Mouse (Mus musculus) NIH3T3 (cell line): ENCODE measurements at regions not wholly inside any gene's neighbourhood (a gene's known extent, or its start where the extent isn't known, plus 50 kb on each side); places are given as distances from the start of the nearest gene placed in this dataset.

Source experiments
- DNase-seq: peaks from one replicate; pipeline ENCODE4 v3.0.0-alpha.2; 2012; ENCODE audit warnings: low read depth

DNA sequence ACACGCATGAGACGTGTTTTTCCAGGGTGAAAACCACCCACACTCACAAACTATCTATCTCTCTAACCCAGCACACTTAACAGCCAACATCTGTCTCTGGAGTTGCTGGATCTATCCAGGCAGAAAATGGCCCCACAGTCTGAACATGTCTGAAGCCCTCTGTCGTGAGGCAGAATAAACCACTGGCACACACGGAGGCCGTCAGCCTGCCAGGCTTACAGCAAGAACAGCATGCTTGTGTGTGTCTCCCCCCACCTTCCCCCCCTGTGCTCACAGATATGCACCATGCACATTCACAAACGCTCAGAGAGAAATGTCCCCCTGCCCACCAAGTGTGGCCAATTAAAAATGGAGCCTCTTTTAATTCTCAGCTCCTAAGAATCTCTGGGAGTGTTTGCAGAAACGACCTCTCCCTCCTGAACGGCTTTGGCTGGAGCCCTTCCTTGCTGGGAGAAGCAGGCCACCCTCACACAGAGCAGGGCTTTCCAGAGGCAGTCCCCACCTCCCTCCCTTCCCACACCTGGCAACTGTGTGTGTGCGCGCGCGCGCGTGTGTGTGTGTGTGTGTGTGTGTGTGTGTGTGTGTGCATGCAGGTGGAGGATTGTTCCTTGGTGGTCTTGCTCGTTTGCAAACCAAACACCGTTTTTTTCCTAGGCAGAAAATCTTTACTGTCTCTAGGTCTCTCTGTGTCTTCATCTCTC, 88.7 kb downstream of the Edn3 start:
- no peak for DNase-seq

DNA sequence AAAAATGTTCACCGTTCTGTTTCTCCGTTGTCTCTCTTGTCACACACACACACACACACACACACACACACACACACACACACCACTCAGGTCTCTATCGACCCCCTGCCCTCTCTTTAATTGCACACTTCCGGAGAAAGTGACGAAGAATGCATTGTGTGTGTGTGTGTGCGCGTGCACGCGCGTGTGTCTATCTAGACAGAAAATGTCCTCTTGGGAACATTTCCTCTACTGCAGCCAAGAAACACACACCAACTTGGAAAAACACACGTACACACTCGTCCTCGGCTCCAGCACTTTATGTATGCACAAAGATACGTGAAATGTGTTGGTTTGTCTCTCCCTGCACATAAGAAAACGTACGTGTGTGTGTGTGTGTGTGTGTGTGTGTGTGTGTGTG, 90.4 kb downstream of the Edn3 start:
- DNase-seq, result no peak

DNA sequence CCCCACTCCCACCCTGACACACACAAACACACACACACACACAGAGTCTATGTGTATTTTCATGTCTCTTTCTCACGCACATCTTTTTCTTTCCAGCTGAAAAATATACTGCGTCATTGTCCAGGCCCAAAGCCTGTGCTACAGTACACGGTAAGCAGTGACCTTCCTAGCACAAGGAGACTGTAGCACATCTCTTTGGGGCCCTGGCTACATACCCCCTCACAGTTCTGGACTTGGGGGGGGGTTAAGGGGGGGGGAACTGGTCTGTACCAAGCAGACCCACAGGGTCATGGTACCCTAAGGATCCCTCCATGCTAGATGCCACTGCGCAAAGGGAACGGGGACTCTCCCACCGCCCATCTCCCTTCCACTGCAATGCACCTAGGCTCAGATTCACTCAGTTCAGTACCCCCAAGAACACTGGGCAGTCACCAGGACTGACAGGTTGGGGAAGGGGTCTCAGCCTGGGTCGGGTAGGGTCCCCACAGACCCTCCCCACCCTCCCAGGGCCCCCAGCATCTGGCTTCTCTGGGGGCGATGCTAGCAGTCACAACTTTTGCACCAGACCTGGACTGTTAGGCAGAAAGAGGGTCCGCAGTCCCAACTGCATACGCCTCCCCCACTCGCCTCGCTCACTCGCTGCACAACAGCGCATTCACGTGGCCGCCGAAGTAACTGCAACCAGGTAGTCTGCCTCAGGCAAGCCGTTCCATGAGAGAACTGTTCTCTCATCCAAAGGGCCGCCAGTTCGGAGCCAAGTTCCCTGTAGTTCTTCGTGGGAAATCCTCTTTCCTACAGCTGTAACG, 91.3 kb downstream of the Edn3 start:
- peak; percentile 29 for DNase-seq

DNA sequence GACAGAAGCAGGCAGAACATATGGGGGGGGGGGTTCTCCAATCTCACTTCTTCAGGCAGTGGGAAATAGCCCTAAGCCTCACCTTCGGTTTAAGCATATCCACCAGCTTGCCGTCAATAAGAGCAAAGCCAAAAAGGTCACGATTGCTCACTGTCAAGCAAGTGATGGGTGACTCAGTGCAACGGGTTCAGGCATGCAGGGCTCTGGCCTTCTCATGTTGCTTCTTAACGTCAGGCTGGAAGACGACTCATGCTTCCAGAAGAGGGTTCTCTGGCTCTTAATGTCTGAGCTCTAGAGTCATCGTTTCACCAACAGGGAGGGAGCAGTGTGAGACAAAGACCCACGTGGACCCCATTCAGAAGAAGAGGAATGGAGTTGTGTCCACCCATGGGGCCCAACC, 93.4 kb downstream of the Edn3 start:
- no peak for DNase-seq

DNA sequence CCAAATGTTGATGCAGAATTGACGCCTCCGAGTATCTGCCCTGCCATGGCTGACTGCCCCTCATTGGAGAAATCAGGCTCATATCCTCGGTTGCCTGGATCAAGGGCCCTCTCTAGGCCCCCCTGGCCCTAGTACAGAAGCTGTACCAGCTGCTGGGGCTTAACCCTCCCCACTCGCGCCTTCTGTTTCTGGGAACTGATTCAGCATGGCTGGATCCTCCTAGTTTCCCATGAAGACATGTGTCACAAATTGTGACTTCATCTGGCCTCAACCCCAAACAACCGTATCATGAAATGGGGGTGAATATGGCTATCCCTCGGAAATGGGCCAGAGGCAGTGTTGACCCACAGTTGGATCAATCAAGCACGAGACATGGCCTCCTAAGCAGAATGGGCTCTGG, 95.1 kb downstream of the Edn3 start:
- no peak for DNase-seq

DNA sequence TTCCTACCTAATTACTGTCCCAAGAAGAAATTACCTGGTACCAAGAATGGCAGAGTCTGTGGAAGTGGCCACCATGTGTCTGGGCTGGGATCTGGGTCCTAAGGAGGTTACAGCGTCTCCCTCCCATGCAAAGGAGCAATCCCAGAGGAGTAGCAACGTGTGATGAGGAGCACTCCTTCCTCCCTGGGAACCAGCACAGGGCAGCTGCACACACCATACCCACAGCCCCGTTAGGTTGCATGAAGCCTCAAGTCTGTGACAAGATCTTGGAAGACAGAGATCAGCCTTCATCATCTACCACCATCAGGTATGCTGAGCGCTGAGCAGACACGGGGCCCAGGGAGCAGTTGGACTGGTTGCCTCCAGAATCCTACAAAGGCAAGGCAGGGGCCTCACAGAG, 95.7 kb downstream of the Edn3 start:
- DNase-seq, result no peak

DNA sequence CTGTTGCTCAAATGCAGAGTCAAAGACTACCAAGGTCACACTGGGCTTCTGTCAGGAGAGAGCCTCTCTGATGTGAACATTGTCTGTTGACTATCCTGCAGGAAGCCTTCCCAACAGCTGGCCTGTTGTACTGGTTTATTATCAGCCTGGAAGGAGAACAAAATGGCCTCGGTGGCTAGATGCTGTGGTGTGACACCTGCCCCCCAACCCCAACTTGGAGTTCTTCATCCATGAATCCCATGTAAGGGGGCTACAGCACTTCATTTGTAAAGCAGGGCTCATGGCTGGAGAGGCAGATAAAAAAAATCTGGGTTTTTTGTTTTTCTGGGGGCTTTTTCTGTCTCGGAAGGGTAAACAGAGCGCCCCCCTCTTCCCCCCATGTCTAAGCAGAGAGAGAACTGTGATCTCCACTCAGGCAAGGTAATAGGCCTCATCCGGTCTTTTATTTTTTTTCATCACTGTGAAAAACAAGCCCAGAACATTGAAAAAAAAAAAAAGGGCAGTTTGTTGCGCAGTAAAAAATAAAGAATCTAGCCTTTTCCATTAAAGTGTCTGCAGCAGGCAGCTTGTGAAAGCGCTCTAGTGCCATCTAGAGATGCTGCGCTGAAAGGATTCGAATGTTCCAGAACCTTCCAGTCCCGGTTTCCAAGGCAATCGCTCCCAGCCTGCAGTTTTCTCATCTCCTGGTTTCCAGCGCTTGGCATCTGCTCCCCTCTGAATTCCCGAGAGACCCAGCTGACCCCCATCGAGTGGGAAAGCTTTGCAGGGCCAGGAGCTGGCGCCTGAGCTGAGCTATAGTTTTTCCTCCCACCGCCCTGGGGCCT, 97.8 kb downstream of the Edn3 start:
- peak; percentile 75 for DNase-seq

DNA sequence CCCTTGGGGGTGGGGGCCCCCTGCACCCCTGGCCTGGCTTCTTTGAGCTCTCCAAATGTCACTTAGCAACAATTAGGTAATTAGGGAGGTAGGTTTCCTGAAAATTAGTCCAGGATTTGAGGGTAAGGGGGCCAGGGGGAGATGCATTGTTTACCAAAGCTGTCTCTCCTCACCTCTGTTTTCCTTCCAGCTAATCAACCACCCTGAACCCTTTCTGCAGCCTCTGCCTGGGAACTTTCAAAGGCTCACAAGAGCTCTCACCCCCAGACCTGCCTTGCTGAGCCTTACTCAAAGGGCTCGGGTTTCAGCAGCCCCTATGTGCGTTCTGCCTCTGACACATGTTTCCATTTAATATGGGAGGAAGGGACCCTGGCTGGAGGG, 98.4 kb downstream of the Edn3 start:
- no peak for DNase-seq

DNA sequence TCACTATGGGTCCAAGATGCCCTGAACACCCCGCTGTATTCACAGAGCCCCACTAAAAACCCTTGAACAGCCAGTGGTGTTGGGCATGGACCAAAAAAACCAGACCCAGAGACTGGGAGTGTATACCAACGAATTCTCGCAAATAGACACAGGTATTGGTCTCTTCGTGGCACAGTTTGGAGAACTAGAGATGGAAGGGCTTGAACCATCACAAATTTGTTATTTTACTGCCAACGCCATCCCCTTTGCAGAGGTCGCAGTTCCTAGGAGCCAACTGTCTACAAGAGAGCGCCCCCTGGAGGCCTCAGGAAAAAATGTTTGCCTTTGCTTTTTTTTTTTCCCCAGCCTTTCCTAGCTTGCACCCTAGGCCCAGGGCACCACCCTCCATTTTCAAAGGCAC, 99.1 kb downstream of the Edn3 start:
- DNase-seq, result peak; percentile 24

DNA sequence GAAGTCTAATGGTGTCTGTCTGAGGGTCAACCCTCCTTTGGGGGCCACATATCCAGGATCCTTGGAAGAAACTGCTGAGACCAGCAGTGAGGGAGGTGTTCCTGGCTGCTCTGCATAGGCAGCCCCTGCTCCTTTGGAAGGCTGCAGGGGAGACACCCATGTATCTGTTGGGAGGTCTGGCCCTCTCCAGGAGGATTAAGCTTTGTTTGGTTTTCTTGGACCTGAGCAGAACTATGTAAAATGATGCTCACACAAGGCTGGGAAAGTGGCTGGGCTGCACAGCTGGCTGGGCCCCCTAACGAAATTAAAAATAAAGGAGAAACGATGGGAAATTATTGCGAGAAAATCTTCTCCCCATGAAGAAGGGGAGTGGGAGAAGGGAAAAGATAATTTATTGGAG, 104.2 kb downstream of the Edn3 start:
- no peak for DNase-seq

DNA sequence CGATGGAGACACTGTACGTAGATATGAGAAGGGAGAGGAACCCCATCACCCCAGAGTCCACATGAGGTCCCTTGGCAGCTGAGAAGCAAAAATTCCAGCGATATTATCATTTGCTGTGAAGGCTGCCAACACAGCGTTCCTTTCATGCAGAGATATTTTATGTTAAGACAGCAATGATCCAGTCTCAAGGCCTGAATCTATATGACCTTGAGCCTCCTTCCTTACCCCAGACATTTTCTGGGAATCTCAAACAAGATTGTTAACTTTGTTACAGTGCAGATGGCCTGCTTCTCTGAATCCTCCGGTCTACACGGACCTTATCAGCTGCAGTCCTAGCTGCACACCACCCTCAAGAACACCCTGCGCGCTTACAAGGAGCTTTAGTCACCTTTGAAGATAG, 106.1 kb downstream of the Edn3 start:
- no peak for DNase-seq

DNA sequence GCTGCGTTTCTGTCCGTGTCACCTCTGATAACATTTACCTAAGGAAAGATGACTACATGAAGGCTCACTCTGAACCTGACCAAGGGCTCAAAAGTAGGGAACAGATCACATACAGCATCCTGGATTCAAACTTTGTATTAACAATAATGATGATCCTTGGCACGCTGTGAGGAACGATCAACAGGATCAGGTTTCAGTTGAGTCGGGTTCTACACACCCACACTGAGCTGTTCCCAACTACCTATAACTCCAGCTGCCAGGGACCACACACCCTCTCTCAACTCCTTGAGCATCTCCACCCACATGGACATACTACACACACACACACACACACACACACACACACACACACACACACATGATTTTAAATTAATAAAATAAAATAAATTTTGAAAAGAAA, 107.0 kb downstream of the Edn3 start:
- no peak for DNase-seq

DNA sequence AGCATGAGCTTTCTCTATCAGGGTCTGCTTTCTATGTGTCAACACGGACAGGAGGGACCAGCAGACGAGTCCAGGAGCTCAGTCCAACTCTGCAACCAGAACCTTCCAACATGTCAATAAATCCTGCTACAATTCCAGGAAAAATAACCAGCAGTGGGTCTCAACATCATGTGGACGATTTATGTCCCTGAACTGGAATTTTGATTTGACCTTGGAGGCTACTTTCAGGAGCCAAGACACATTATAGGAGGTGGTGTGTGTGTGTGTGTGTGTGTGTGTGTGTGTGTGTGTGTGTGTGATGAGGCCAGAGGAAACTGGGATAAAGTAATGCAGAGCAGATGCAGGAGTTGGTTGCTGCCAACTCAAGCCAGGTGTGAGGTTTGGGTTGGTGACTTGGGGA, 107.8 kb downstream of the Edn3 start:
- no peak for DNase-seq

DNA sequence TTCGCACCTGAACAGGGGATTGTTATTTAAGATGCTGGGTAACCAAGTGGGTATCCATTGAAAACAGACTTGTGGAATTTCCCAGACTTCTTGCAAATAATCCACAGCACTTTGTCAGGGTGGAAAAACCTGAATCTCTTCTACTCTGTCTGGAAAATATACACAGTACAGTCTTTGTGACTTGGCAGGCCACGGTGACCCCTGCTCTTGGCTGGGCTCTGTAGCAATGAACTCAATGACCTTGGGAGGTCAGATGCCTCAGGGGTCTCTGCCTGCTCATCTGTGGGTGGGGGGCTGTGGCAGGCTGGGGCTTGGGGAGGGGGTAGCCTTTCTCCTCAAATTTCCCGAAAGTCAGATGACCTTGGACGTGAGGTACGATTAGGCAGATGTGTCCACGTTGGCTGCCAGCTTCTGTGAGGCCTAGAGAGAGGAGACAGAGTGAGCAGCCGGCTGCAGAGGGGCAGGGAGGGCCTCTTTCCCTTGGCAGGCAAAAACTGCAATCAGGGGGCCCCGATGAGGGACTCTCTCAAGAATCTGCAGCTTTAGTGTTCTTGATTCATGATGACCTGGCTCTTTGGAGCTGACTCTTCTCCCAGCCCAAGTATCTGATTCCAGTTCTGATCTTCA, 108.4 kb downstream of the Edn3 start:
- DNase-seq, result no peak

DNA sequence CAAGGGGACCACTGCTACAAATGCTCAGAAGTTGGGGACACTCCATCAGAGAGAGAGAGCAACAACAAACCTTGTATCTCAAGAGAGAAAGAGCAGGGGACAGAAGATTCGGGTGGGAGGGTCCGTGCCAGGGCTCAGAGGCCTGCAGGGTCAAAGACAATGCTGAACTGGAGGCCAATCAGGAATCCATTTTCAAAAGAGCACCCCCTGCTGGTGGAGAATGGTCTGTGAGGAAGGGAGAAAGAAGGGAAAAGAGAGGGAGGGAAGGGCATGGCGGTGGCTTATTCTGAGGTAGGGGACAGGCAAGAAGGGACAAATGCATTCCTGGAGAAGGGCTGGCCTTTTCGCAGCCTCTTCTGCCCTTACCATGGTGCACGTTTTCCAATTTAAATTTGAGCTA, 109.9 kb downstream of the Edn3 start:
- DNase-seq, result no peak

DNA sequence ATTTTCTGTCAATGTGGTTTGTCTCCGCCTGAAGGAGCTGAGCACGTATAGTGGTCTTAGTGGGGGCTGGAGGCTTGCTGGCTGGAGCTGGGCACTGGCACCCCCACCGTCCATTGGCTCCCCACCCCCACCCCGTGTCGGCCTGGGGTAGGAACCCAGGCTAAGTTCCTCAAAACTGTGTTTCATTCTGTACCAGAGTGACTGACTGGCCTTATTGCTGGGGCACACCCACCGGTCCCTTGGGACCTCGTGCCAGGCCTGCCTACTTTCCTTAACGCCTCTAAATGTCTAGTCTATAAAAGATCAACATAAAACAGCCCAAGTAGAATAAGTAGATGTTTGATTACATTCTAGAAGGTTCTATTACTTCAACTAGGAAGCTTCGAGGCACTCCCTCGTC, 110.8 kb downstream of the Edn3 start:
- no peak for DNase-seq

DNA sequence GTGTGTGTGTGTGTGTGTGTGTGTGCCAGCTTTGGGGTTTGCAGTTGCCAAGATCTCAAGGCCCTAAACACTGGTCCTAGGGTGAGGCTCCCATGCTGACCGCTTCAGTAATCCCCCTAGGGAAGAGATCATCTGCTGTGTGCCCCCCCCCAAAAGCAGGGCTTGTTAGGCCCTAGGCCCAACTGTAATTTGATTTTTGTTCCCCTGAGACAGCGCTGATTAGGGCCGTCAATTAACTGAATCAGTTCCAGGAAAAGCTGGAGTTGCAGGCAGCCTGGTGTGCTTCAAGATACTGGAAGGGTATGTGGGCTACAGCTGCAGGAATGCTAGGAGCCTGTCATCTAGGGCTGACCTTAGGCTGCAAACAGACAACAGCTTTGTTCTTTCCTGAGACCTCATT, 111.4 kb downstream of the Edn3 start:
- DNase-seq, result no peak

DNA sequence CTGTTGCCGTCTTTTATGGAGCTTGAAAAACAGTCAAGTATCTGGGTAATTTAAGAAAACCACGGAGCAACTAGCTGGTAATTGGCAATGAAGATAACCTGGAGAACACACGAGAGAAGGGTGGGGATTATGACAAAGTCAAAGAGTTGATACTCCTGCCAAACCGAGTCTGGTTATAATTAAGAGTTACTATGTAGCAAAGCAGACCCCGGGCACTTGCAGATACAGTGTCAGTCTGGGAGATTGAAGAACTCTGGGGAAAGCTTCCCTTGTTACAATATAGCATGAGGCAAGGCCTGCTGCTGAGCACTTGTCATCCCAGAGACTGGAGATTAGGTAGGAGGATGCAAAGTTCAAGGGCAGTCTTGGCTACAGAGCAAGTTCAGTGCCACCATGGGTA, 116.5 kb downstream of the Edn3 start:
- DNase-seq, result no peak

DNA sequence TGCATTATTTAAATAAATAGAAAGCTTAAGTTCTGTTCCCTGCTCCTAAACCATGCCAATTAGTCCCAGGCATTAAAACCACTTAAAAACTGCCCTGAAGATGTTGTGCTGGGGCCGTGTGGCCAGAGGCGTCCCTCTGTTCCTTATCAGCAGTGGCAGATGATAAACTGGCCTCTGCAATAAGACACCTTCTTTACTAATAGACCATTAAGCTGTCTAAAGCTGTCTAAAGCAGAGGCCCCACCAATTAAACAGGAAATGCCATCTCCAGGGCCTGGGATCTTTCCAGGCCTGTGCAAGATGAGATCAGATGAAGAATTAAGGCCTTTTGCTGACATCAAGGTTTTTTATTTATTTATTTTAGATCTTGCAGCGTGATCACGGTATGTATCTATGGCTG, 118.6 kb downstream of the Edn3 start:
- DNase-seq, result no peak

DNA sequence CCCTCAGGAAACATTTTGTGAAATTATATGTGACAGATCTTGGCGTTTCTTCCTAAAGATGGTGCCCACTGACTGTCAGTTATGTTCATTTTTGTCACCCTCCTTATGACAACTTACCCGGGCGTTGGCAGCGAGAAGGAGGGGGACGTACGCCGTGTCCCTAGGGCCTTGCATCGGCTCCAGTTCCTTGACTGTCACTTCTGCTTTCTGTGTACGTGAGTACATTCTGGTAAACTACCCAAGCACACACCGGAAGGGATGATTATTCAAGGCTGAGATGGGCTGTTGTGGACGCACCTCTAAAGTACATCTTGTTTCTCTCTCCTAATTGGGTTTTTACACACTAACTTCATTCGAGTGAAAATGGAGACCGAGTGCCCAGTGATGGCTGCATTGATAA, 120.2 kb downstream of the Edn3 start:
- DNase-seq, result no peak

DNA sequence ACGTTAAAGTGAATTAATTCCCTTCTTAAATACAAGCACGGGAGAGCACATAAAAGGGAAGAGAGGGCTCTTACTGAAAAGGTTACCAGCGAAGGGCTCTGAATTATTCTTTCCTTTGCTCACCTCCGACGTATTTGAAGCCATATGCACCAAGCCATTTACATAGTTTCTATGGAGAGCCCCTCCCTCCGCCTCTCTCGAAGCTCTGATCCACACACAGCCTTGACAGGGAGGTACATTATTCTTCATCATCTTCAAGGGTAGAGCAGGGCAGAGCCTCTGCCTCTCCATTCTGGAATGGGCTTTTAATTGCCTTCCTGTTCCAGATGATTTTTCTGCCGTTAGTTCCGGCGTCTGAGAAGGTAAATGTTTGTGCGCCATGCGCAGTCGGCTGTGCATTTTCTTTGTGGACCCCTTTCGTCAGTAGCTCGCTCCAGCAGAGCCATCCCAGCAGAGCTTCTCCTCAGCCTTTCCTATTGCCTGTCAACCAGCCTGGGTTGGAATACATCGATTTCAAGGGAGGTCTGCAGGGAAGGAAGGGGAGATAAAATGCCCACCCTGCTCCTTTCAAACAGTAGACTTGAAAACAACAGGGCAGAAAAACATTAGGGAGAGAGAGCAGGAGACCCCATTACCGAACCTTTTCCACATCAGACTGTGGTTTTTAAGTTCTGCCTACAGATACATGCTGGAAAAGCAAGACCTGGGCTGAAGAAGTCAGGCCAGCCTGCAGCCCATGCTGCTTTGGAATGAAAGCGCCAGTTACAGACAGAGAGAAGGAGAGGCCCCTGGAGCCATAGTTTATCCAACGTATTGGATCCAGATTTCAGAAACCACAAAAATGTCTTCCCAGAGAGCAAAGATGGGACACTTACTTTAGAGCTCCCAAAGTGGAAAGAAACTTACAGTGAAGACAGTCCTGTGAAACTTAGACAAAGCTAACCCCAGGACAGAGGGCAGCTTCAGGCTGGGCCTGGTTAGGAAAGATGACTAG, 124.1 kb downstream of the Edn3 start:
- DNase-seq, result no peak
